Mouse (Mus musculus): ENCODE data around the gene Mboat2.

Mboat2 gene

GRCm38 (mm10) chr12:24898226-24898625 lies 67.5 kb downstream of the Mboat2 start:
- DNase-seq (ENCODE audit: low spot score in 2 of 2): no peak

- no peak for DNase-seq (ENCODE audit: low spot score in 2 of 2)
Measured at GRCm38 (mm10) chr12:24899636-24900035, 69.0 kb downstream of the Mboat2 start.

GRCm38 (mm10) chr12:24902736-24903135 lies 72.1 kb downstream of the Mboat2 start:
- DNase-seq (ENCODE audit: low spot score in 2 of 2): no peak

GRCm38 (mm10) chr12:24907894-24908293 lies 77.2 kb downstream of the Mboat2 start:
- no peak for DNase-seq (ENCODE audit: low spot score in 2 of 2)

DNA sequence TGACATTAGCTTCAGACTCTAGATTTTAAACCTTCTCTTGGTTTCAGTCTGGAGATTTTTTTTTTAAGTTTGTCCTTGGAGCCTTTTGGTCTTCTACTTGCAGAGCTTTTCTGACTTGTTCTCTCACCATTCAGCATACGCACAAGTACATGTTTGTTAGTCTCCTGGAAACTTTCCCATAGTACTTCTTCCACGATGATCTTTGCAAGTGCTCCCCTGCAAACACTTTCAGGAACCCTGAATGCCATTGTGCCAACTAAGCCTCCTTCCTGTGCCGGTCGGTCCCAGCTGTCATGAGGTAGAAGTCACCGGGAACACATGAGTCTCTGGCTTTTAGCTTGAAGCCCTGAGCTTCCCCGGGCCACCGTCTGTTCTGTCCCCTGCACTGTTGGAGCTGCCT lies 79.0 kb downstream of the Mboat2 start:
- no peak for DNase-seq (ENCODE audit: low spot score in 2 of 2)

- DNase-seq (ENCODE audit: low spot score in 2 of 2): no peak
Measured at GRCm38 (mm10) chr12:24912174-24912573, 81.5 kb downstream of the Mboat2 start.

GRCm38 (mm10) chr12:24912876-24913275 lies 82.2 kb downstream of the Mboat2 start:
- DNase-seq (ENCODE audit: low spot score in 2 of 2): no peak

GRCm38 (mm10) chr12:24918575-24919262 lies 88.0 kb downstream of the Mboat2 start:
- DNase-seq (ENCODE audit: low spot score in 2 of 2): no peak

DNA sequence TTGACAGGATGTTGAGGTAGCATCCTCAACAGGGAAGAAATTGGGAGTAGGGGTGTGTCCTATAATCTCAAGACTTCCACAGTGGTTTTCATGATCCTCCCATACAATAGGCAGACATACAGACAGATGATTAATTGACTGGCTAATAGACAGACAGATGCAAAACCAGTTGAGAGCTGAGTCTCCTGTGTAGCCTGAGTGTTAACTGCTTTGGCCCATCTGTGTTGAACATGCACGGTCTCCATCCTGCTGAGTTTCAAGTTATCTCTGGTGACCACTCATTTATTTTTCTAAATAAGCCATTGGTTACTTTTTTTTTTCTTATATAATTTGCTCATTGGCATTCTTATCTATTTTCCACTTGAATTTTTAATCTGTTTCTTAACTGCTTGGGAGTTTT lies 90.2 kb downstream of the Mboat2 start:
- no peak for DNase-seq (ENCODE audit: low spot score in 2 of 2)

DNA sequence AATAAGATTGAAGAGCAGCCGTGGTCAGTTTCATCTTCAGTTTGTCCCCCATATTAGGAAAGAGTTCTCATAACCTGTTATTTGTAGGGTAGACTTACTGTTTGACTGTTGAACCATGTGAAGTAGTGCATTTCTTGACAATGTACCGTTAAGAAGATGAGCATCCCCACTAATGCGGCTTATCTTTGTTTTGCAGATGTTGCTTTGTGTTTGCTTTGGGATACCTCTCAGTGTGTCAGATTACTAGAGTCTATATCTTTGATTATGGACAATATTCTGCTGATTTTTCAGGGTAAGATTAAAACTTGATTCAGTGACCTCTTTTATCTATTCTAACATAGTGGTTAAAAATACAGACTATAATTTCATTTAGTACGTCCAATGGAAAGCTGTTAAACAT lies 93.3 kb downstream of the Mboat2 start:
- no peak for DNase-seq (ENCODE audit: low spot score in 2 of 2)

DNA sequence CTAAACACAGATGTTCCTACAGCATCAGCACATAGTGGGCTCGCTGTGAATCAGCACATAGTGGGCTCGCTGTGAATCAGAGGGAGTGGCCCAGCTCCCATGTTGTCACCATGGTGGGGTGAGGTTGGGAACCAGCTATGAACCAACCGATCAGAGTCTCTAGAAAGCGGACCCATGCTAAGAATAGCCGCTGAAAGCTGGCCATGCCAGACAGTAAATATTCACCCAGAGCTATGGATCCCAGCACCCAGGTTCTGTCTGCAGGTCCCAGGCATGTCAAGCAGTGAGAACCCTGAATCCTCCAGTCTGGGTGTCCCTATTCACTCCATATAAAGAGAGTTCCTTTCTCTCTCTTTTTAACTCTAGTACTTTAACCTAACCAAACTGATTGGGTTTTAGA lies 94.6 kb downstream of the Mboat2 start:
- no peak for DNase-seq (ENCODE audit: low spot score in 2 of 2)

DNA sequence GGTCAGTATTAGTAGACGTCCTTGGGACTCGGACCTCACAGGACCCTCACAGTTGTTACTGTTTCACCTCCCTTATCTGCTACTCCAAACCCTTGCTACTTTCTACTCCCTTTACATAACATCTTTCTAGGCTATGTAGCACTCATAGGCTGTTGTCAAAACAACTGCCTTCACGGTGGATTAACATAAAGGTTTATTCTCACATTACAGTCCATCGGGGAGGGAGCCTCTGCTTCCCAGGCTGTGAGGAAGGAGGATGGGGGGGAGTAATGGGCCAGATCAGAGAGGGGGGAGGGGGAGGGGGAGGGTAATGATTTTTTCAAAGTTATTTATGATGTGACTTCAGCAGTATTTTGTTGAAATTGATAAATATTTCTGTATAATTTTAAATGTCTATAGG lies 95.0 kb downstream of the Mboat2 start:
- DNase-seq (ENCODE audit: low spot score in 2 of 2): no peak

- no peak for DNase-seq (ENCODE audit: low spot score in 2 of 2)
Measured at GRCm38 (mm10) chr12:24928051-24928748, 97.5 kb downstream of the Mboat2 start.

GRCm38 (mm10) chr12:24929043-24929442 lies 98.4 kb downstream of the Mboat2 start:
- no peak for DNase-seq (ENCODE audit: low spot score in 2 of 2)

DNA sequence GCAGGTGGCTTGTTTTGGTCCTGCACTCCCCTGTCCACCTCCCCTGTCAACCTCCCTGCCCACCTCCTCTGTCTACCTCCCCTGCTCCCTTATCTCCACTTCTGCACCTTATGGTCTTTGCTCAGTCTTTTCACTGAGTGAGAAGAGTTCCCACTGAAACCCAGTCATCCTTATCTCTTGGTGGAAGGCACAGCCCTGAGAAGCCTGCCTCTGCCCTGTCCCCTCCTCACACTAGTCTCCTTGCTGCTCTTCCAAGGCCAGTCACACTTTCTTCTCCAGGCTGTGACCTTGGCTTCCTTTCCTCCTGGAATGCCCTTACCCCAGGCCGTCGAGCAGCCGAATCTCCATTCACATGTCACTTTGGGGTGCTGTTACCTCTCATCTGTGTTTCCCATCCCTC lies 100.1 kb downstream of the Mboat2 start:
- DNase-seq (ENCODE audit: low spot score in 2 of 2): no peak

- no peak for DNase-seq (ENCODE audit: low spot score in 2 of 2)
Measured at GRCm38 (mm10) chr12:24932120-24932519, 101.4 kb downstream of the Mboat2 start.

DNA sequence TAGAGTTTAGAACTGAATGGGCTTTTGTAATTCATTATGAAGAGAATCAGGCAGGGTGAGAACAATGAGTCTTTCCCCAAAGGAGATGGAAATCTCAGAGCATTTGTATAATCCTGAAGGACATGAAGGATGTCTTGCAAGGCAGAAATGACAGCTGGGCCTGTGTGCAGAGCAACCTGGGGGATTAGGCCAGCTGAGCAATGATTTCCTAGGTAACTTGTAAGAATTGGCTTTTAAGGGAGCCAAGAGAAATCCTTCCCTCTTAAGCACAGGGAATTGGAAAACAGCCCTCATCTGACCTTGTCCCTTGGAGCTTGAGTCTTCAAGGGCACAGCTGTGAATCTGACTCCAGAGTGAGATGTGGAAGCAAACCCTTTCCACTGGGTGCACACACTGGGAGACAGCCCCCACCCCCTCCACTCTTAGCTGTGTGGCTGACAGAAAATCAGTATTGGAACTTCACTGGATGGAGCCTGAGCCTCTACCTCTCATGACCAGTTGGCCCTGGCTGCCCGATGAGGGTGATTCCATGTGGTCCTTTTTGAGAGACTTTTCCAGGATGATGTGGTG lies 102.6 kb downstream of the Mboat2 start:
- no peak for DNase-seq (ENCODE audit: low spot score in 2 of 2)

- no peak for DNase-seq (ENCODE audit: low spot score in 2 of 2)
Measured at GRCm38 (mm10) chr12:24933996-24934395, 103.3 kb downstream of the Mboat2 start.

- no peak for DNase-seq (ENCODE audit: low spot score in 2 of 2)
Measured at GRCm38 (mm10) chr12:24936281-24936680, 105.6 kb downstream of the Mboat2 start.

GRCm38 (mm10) chr12:24939372-24939771 lies 108.7 kb downstream of the Mboat2 start:
- no peak for DNase-seq (ENCODE audit: low spot score in 2 of 2)

- no peak for DNase-seq (ENCODE audit: low spot score in 2 of 2)
Measured at GRCm38 (mm10) chr12:24942619-24943287, 112.1 kb downstream of the Mboat2 start.

GRCm38 (mm10) chr12:24943427-24943826 lies 112.7 kb downstream of the Mboat2 start:
- DNase-seq (ENCODE audit: low spot score in 2 of 2): no peak

- DNase-seq (ENCODE audit: low spot score in 2 of 2): no peak
Measured at GRCm38 (mm10) chr12:24944597-24944996, 113.9 kb downstream of the Mboat2 start.

All from natural killer cell, adult 2 months (primary cell).